Comparison of ENCODE assay signal across 28 mouse cellular contexts in genomic region chr15:30130705-30131104, GRCm38 (mm10). TPM values are rescaled to one million over a fixed set of nuclear protein-coding genes. Genes with fewer than 3 reads are reported as not detected.
"Had no signal": no experiment of that assay in that cellular context is flagged by ENCODE, and none has a peak within 500 bp of the region (broad histone marks: within the 10 kb centered on the region; RNA-seq: fewer than 3 reads in every experiment).

No protein-coding gene starts in this region.

- H3K27ac ChIP-seq: gastrocnemius, adult 2 months; heart, embryonic 10.5 days; hindbrain, embryonic 10.5 days; hindbrain, embryonic 12.5 days; hindbrain, embryonic 14.5 days; intestine, embryonic 15.5 days; layer of hippocampus, adult 2 months; left cerebral cortex, adult 2 months; limb, embryonic 10.5 days; limb, embryonic 12.5 days; liver, embryonic 13.5 days had no signal

- H3K4me2 ChIP-seq: heart, embryonic 12.5 days; hindbrain, embryonic 12.5 days; hindbrain, embryonic 14.5 days; intestine, embryonic 15.5 days; limb, embryonic 12.5 days; liver, embryonic 11.5 days; liver, embryonic 13.5 days had no signal

- H3K27me3 ChIP-seq: heart, embryonic 12.5 days; hindbrain, embryonic 12.5 days; intestine, embryonic 15.5 days; limb, embryonic 12.5 days; liver, embryonic 13.5 days had no signal

- H3K4me1 ChIP-seq: heart, embryonic 10.5 days; heart, embryonic 12.5 days; hindbrain, embryonic 10.5 days; hindbrain, embryonic 12.5 days; intestine, embryonic 15.5 days; limb, embryonic 10.5 days; limb, embryonic 12.5 days; liver, embryonic 13.5 days had no signal

- H3K9me3 ChIP-seq: heart, embryonic 10.5 days; heart, embryonic 12.5 days; hindbrain, embryonic 10.5 days; hindbrain, embryonic 12.5 days; intestine, embryonic 15.5 days; limb, embryonic 10.5 days; limb, embryonic 12.5 days; liver, embryonic 13.5 days had no signal

- DNase-seq: gastrocnemius, adult 2 months; gastrocnemius, postnatal 10 days; gastrocnemius, postnatal 25 days; heart, adult 18-20 months; heart, postnatal 10 days; heart, postnatal 4 days; kidney, adult 18-20 months; kidney, adult 8-10 months; kidney, postnatal 10 days; kidney, postnatal 25 days; kidney, postnatal 4 days; liver; liver, embryonic 13.5 days had no signal

- H3K36me3 ChIP-seq: heart, embryonic 10.5 days; heart, embryonic 12.5 days; hindbrain, embryonic 10.5 days; hindbrain, embryonic 12.5 days; intestine, embryonic 15.5 days; limb, embryonic 10.5 days; limb, embryonic 12.5 days; liver, embryonic 13.5 days had no signal

- H3K9ac ChIP-seq: heart, embryonic 12.5 days; hindbrain, embryonic 12.5 days; hindbrain, embryonic 14.5 days; intestine, embryonic 15.5 days; limb, embryonic 12.5 days; liver, embryonic 13.5 days had no signal

- ATAC-seq: hindbrain, embryonic 16.5 days; inflammation-experienced regulatory T-cells, adult 6 months; intestine, embryonic 15.5 days; intestine, postnatal 0 days had no signal

- H3K4me3 ChIP-seq: gastrocnemius, adult 2 months; heart, embryonic 10.5 days; heart, embryonic 12.5 days; hindbrain, embryonic 10.5 days; hindbrain, embryonic 12.5 days; intestine, embryonic 15.5 days; layer of hippocampus, adult 2 months; left cerebral cortex, adult 2 months; limb, embryonic 10.5 days; limb, embryonic 12.5 days; liver, embryonic 13.5 days had no signal

RNA-seq across cellular contexts. Expression of gene Ctnnd2, which starts 41.7 kb away (rescaled TPM):
- total RNA-seq: gastrocnemius, adult 2 months; granulocyte monocyte progenitor cell, adult 5-6 weeks had no signal
